Mouse (Mus musculus): Measurements from ENCODE around the gene 4933414I15Rik. TPM values are rescaled to one million over a fixed set of nuclear protein-coding genes. Genes with fewer than 3 reads are reported as not detected.

The 4933414I15Rik gene
- total RNA-seq (2021), result not detected
- long read RNA-seq, result 0 reads

DNA sequence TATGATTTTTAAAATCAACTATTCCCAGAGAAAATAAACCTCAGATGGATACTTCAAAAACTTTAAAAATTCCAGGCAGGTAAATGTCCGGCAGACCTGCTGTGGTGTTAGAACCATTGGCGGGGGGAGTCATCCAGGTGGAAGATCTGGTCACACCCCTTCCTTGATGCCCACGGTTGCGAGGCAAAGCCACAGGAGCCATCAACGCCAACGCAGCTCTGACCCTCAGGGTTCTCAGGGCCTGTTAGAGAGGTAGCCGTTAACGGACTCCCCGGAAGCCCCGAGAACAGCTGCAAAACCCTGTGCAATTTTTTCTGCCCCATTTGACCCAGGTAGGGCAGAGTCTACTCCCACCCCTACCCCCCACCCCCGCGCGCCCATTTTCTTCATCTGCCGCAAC lies at the start of gene 4933414I15Rik:
Gene 4933414I15Rik (minus strand): TSS at position 260 of the 400 bp plus-strand sequence.
- no peak for DNase-seq (ENCODE audit: low spot score in 2 of 2)

- DNase-seq (ENCODE audit: low spot score in 2 of 2), result no peak
Observed at GRCm38 (mm10) chr11:50981667-50982066, 38.1 kb upstream of the 4933414I15Rik start, which contains the start of gene Olfr1377. Gene Olfr1377 (plus strand): TSS chr11:50981967.

DNA sequence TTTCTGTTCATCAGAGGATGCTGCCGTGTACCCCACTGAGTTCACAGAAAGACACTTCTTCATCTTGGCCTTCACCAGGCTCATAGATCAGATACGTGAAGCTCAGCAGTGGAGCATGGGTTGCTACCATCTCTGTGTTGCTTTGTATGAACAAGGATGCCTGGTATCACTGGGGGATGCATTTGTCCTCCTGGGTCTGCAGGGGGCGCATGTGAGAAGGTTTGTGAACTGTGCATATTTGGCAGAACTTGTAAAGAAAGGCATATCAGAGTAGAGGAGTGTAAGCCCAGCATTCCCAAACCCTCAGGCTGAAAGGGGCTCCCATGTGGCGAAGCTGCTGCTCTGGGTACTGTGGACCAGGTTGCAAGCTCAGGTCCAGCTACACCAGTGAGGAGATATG lies 33.7 kb upstream of the 4933414I15Rik start:
- no peak for DNase-seq (ENCODE audit: low spot score in 2 of 2)

- no peak for DNase-seq (ENCODE audit: low spot score in 2 of 2)
Observed at GRCm38 (mm10) chr11:50966230-50966629, 22.7 kb upstream of the 4933414I15Rik start, which contains the start of gene Olfr1378. Gene Olfr1378 (plus strand): TSS chr11:50966530.

GRCm38 (mm10) chr11:50964886-50965285 lies 21.3 kb upstream of the 4933414I15Rik start:
- DNase-seq (ENCODE audit: low spot score in 2 of 2), result no peak

- DNase-seq (ENCODE audit: low spot score in 2 of 2), result no peak
Observed at GRCm38 (mm10) chr11:50953665-50954064, 10.1 kb upstream of the 4933414I15Rik start, which contains the start of gene Prop1. Gene Prop1 (minus strand): TSS chr11:50953765.

GRCm38 (mm10) chr11:50952290-50952689 lies 8.7 kb upstream of the 4933414I15Rik start:
- no peak for DNase-seq (ENCODE audit: low spot score in 2 of 2)

DNA sequence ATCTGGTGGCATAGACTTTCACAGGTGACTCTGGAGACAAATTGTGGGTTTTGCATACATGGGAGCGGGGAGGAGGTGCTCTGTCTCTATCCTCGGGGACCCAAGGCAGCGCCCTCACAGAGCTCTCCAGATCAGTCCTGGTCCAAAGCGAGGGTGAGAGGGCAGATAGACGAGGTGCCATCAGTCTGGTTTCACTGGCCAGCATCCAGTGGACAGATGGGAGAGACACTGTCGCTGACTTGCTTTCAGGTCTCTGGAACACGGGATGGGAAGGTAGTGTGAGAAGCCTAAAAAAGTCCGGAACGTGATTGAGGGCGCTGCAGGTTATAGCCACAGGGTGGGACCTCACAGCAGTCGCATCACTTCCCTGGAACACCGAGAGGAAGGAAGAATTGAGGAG lies 1.2 kb downstream of the 4933414I15Rik start:
- no peak for DNase-seq (ENCODE audit: low spot score in 2 of 2)

- DNase-seq (ENCODE audit: low spot score in 2 of 2), result peak; percentile 27 to 30
Observed at GRCm38 (mm10) chr11:50939621-50940366, 3.8 kb downstream of the 4933414I15Rik start.

- DNase-seq (ENCODE audit: low spot score in 2 of 2), result no peak
Observed at GRCm38 (mm10) chr11:50938435-50938834, 5.1 kb downstream of the 4933414I15Rik start.

GRCm38 (mm10) chr11:50932040-50932439 lies 11.5 kb downstream of the 4933414I15Rik start:
- DNase-seq (ENCODE audit: low spot score in 2 of 2), result no peak

GRCm38 (mm10) chr11:50931451-50931866 lies 12.1 kb downstream of the 4933414I15Rik start, which contains the start of gene Zfp354b:
Gene Zfp354b (minus strand): TSS chr11:50931633.
- DNase-seq (ENCODE audit: low spot score in 2 of 2), result peak; percentile 79 to 85

DNA sequence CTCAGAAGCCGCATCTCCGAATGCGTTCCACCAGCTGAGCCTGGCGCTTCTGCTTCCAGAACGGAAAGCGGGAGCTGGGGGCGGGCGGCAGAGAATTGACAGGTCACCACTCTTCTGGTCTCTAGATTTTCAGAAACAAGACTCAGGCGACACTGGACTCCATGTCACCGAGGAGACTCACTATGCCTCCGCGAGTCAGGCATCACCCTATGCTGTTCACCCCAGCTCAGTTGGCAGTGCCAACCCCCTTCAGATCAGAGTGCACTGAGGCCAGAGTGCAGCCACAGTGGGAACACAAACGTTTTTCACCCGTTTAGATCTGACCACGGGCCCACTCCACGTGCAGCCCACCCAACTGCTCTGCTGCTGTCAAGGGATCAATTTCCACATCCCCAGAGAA lies 12.5 kb downstream of the 4933414I15Rik start:
- DNase-seq (ENCODE audit: low spot score in 2 of 2), result no peak

GRCm38 (mm10) chr11:50930469-50931014 lies 13.0 kb downstream of the 4933414I15Rik start:
- DNase-seq (ENCODE audit: low spot score in 2 of 2), result peak; percentile 14 to 17

GRCm38 (mm10) chr11:50915671-50916320 lies 27.8 kb downstream of the 4933414I15Rik start, which contains the start of gene Zfp2:
Gene Zfp2 (minus strand): TSS chr11:50916165.
- DNase-seq (ENCODE audit: low spot score in 2 of 2), result peak; percentile 90 to 95

DNA sequence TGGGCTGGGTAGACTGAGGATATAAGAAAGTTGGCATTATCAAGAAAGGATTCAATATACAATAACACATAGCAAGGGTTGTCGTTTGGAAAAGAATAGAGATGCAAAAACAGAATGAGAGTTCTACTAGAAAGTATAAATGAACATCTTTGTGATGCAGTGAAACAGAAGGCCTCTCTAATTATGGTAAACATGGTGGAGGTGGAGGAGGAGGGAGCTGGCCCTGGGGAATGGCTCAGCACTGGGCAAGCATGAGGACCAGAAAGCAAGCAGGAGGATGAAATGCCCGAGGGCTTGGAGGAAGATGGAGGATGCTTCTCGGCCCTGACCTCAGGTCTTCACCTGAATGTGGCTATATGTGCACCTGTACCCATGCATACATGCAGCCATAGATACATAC lies 29.1 kb downstream of the 4933414I15Rik start:
- no peak for DNase-seq (ENCODE audit: low spot score in 2 of 2)

DNA sequence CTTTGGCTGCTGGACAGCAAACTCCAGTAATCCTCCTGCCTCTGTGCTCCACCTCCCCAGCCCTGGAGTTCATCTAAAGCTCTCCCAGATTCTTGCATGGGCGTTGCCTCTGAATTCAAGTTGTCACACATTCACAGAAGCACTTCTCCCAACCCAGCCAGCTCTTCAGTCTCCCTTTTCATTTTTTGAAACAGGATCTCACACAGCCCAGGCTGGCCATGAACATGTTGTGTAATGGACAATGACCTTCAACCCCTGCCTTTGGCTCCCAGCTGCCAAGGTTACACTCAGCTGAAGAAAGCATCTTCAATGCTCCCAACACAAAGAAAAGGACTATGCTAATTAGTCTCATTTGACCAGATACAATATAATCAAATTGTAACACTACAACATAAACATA lies 30.3 kb downstream of the 4933414I15Rik start:
- DNase-seq (ENCODE audit: low spot score in 2 of 2), result no peak

DNA sequence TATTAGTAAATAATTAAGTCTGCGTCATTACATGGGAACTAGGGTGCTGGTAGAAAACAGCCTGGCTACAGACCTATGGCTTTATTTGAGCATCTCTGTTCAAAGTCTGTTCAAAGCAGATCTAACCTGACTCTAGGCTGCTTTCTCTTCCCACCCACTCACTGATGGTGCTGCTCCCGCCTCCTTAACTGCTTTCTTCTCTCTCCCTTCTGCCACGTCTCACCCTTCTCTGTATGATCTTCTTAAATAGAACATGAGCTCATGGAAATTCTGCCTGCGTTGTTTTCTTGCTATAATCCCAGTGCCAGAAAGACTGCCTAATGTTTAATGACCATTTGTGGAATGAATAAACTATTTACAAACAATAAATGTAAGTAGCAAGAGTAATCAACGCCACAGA lies 35.4 kb downstream of the 4933414I15Rik start:
- no peak for DNase-seq (ENCODE audit: low spot score in 2 of 2)

DNA sequence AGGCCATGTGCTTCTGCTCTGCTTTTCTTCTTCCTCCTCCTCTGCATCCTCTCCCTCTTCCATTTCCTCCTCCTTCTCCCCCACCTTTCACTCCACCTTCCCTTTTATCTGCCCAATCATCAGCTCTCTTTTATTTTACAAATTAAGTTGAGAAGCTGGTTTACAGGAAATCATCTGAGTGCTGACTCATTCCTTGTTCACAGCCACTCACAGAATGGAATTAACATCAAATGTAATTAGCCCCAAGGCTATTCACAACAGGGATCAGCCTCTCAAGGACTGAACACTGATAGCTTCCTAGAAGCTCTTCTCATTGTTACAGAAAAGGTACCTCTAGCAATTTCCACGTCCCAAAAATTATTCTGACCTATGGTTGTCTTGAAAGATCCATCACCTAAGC lies 46.2 kb downstream of the 4933414I15Rik start:
- no peak for DNase-seq (ENCODE audit: low spot score in 2 of 2)

DNA sequence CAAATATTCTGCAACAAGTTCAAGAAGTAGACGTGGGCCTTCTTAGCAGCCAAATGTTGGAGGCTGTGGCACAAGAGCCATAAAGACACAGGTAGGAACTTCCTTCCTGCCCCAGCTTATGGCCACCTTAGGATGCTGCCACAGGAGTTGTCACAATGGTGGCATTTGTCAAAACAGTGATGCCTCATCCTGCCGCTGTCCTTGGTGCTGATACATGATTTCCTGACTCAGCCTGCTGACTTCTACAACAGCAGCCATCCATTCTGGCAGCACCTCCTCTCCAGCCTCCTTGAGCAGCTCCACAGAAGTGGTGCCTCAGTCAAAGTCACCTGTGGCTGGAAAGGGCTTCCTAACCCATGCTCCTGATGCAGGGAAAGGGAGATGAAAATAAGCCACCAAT lies 51.1 kb downstream of the 4933414I15Rik start:
- DNase-seq (ENCODE audit: low spot score in 2 of 2), result no peak
